8 mouse cellular contexts compared by ENCODE assay signal in genomic region chr2:57122986-57123980, GRCm38 (mm10). TPM values are rescaled to one million over a fixed set of nuclear protein-coding genes. Genes with fewer than 3 reads are reported as not detected.
DNase-seq lines count a peak whose midpoint lies in the region; ATAC-seq and TF ChIP-seq lines count a peak whose summit lies in the region.

No protein-coding gene starts in this region.

- no peaks in the 10 kb centered on the region for H3K4me1 ChIP-seq in hindbrain, postnatal 0 days (ENCODE audit: insufficient read depth, low read length)
- H3K4me1 ChIP-seq in liver, embryonic 14.5 days (replicated peaks; ENCODE audit: control insufficient read depth in 2 of 2, insufficient read depth in 2 of 2, low read length in 1 of 2), result peaks cover 4 to 11% of the 10 kb centered on the region in 2 experiments

- peak overlapping the region; percentile 72 for H3K9ac ChIP-seq in hindbrain, postnatal 0 days (replicated peaks; ENCODE audit: low read length)
- peak overlapping the region; percentile 94 for H3K9ac ChIP-seq in liver, embryonic 14.5 days (replicated peaks)

- ATAC-seq in hindbrain, postnatal 0 days, result peak; percentile 88
- peak; percentile 77 for ATAC-seq in liver, embryonic 14.5 days (ENCODE audit: insufficient read depth)

- H3K27ac ChIP-seq in hindbrain, postnatal 0 days, result peak overlapping the region; percentile 60; the same call in 1 of the 2 replicates
- H3K27ac ChIP-seq in liver, embryonic 14.5 days, result peak overlapping the region; percentile 53

- TF ChIP-seq EP300 in liver, embryonic 14.5 days (IDR thresholded peaks at IDR 0.05; ENCODE audit: low read depth), result no peak

- no peaks in the 10 kb centered on the region for H3K9me3 ChIP-seq in hindbrain, postnatal 0 days (ENCODE audit: low read length)
- H3K9me3 ChIP-seq in liver, embryonic 14.5 days (ENCODE audit: control insufficient read depth, low read length), result no peaks in the 10 kb centered on the region

- under 1% methylated on average over 40 of the region's 67 CpGs for WGBS in hindbrain, postnatal 0 days
- WGBS in liver, embryonic 14.5 days (ENCODE audit: insufficient replicate concordance), result under 1% methylated on average over 63 of the region's 67 CpGs

- peak; percentile 41 for DNase-seq in left cerebral cortex, postnatal 4 days
- DNase-seq in left cerebral cortex, adult 9 months (ENCODE audit: low spot score in 2 of 2), result no peak
- DNase-seq in cerebellum, postnatal 14 days, result peak; percentile 59 to 67
- DNase-seq in gastrocnemius, postnatal 14 days, result peak; percentile 37
- DNase-seq in hindbrain, postnatal 0 days (ENCODE audit: low spot score), result no peak
- DNase-seq in liver, embryonic 14.5 days (ENCODE audit: low read depth in 3 of 3, low spot score in 3 of 3), result no peak
- DNase-seq in naive thymus-derived CD4-positive, alpha-beta T cell, adult 2 months (ENCODE audit: low read depth), result peak; percentile 40
- peak; percentile 41 for DNase-seq in thymus, postnatal 25 days

- H3K4me2 ChIP-seq in hindbrain, postnatal 0 days (ENCODE audit: low read depth, low read length), result peak overlapping the region; percentile 99
- peak overlapping the region; percentile 92 for H3K4me2 ChIP-seq in liver, embryonic 14.5 days (ENCODE audit: low read depth)

- H3K4me3 ChIP-seq in hindbrain, postnatal 0 days (ENCODE audit: low read length), result peak overlapping the region; percentile 88
- peak overlapping the region; percentile 79 to 90 for H3K4me3 ChIP-seq in liver, embryonic 14.5 days (ENCODE audit: insufficient read depth in 1 of 2, low read depth in 2 of 2, low read length in 2 of 2)

- TF ChIP-seq CTCF in hindbrain, postnatal 0 days (IDR thresholded peaks at IDR 0.05; ENCODE audit: low read depth), result no peak
- TF ChIP-seq CTCF in liver, embryonic 14.5 days (IDR thresholded peaks at IDR 0.05; ENCODE audit: low read depth), result no peak

- intact Hi-C loops in left cerebral cortex, postnatal 4 days (cut with DNase I), result loop anchor here (5.0 kb wide), 1 partner anchor 574 kb away; no protein-coding TSS in a partner anchor
- intact Hi-C loops in gastrocnemius, postnatal 14 days (cut with DNase I; ENCODE audit: low total_unique reads), result loop anchor here (10.0 kb wide), 1 partner anchor 192 kb away; no protein-coding TSS in a partner anchor

- H3K27me3 ChIP-seq in hindbrain, postnatal 0 days (ENCODE audit: insufficient read depth, low read length), result peaks cover 3% of the 10 kb centered on the region; the same call in 1 of the 2 replicates
- no peaks in the 10 kb centered on the region for H3K27me3 ChIP-seq in liver, embryonic 14.5 days (ENCODE audit: control insufficient read depth, insufficient read depth, low read length)

- H3K36me3 ChIP-seq in hindbrain, postnatal 0 days (ENCODE audit: insufficient read depth, low read length), result no peaks in the 10 kb centered on the region
- H3K36me3 ChIP-seq in liver, embryonic 14.5 days (replicated peaks; ENCODE audit: control insufficient read depth, insufficient read depth, low read depth), result no peaks in the 10 kb centered on the region

RNA-seq across cellular contexts. Expression of gene Nr4a2, which starts 0.5 kb away (rescaled TPM):
- 10 to 100 TPM; 78.0 to 87.9 TPM for total RNA-seq in left cerebral cortex, postnatal 4 days (2021)
- 1 to 10 TPM; 1.2 to 1.7 TPM for total RNA-seq in gastrocnemius, postnatal 14 days (2021)
- 8.5 and 8.7 TPM in 2 replicates for total RNA-seq in hindbrain, postnatal 0 days (2014; rRNA removed)
- polyA plus RNA-seq in hindbrain, postnatal 0 days (2015; fragmentation: Nextera tagmentation; extraction: Ambion mirVana), result 8.6 and 11.2 TPM in 2 replicates
- polyA plus RNA-seq in liver, embryonic 14.5 days (2012; rRNA removed), result 0.23 and 0.28 TPM in 2 replicates
- polyA plus RNA-seq in liver, embryonic 14.5 days (2014; fragmentation: Nextera tagmentation; extraction: Ambion mirVana), result 0.22 and 0.29 TPM in 2 replicates

Comparison
In these comparisons a context has a peak if more than half of its experiments do, and no peak if none do; other contexts are left out.
1. DNase-seq: peak in left cerebral cortex, postnatal 4 days (single experiment), cerebellum, postnatal 14 days (2 of 2), gastrocnemius, postnatal 14 days (single experiment), naive thymus-derived CD4-positive, alpha-beta T cell, adult 2 months (single experiment) and thymus, postnatal 25 days (single experiment); none in left cerebral cortex, adult 9 months (0 of 2), hindbrain, postnatal 0 days (single experiment) and liver, embryonic 14.5 days (0 of 3).